Mouse (Mus musculus) stomach, postnatal 0 days (tissue): Measurements from ENCODE around the gene Rasl11b.

ENCODE experiments used
- CTCF ChIP-seq: IDR thresholded peaks from 2 replicates; pipeline ENCODE4 v1.5.1; 2016; ENCODE audit warnings: antibody characterized with exemption, low read depth, mild to moderate bottlenecking, moderate library complexity
- EP300 ChIP-seq: optimal IDR thresholded peaks from 2 replicates; pipeline ENCODE3; 2016; ENCODE audit warnings: antibody characterized with exemption

GRCm38 (mm10) chr5:74189484-74190160 lies 5.5 kb upstream of the Rasl11b start:
- TF ChIP-seq CTCF = no peak
- TF ChIP-seq EP300 = no peak
